Mouse (Mus musculus) CD4-positive naive resting alpha-beta T cell, adult 57 days (primary cell): ENCODE data around the gene Ackr3. TPM values are rescaled to one million over a fixed set of nuclear protein-coding genes. Genes with fewer than 3 reads are reported as not detected.

Source experiments
- total RNA-seq: library from RNA; stranded (reverse); gene quantifications from one replicate; pipeline ENCODE4 v1.2.4, GENCODE M21; 2023

Gene Ackr3
- 0.86 TPM for total RNA-seq

DNA sequence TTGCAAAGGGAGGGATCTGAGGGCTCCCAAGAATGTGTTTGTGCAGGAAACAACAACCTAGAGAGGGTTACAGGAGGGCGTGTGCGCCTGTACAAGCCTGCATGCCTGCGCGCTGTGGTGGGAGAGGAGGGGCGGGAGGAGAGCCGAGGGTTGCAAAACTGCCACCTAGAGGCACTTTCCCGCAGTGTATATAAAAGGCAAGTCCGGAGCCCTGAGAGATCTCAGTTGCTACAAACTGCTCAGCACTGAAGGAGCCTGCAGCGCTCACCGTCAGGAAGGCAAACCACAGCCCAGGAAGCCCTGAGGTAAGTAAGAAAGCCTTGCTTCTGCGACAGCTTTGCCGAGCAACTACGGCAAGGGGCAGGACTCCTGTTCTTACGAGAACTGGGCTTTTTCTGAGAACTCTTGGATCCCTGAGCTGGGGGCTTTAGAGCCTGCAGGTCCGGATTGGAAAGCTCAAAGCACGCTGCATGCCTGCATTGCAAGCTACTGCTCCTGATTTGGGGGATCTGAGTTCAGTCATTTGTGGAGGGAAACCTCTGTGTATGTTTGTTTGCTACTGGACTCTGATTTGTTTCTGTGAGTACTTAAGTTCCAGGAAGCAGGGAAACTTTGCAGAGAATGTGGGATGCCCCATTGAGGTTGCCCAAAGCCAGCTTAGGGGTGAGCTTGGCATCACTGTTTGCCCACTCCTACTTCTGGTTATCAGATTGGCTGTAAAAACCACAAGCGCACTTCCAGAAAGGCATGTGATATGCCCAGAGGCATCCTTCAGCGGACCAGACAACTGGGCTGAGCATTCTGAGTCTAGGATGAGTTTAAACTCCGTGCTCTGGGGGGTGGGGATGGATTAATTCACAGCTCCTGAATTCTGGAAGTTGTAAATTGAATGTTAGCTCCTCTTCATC, at the start of gene Ackr3:
Gene Ackr3 (plus strand): TSS at position 198 of the 908 bp plus-strand sequence.

Other genes with a start within 250 kb of the Ackr3 start
- gene Asb18, start 189.3 kb upstream of the Ackr3 start, total RNA-seq, result not detected
- not detected for gene Iqca, start 50.6 kb upstream of the Ackr3 start, total RNA-seq